Mouse (Mus musculus): ENCODE data around the gene Pnp. TPM values are rescaled to one million over a fixed set of nuclear protein-coding genes. Genes with fewer than 3 reads are reported as not detected.
"Not testable (repeated sequence)": the region's sequence is repeated elsewhere in the genome, so short reads cannot be mapped to it uniquely, and the experiment has no call there.

Pnp gene
- polyA plus RNA-seq, 1 experiment from 2014 or later: 79.3 TPM

DNA sequence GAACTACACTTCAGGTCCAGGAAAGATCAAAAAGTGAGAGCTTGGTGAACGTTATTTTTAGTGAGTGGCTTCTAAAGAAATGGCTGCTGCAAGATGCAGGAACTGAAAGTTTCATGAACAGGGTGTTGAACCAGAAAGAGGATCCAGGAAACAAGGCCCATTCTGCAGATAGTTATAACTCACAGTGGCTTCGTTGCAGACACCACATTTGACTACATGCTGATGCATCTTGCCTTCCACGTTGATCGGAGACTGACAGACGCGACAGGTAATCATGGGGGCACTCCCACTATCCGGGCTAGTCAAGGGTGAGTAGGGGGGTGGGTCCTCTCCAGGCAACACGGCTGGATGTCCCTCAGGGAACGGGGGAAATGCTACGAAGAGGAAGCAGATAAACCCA is 931 bp upstream of the Pnp start:
- ATAC-seq (ENCODE audit: low FRiP score, low TSS enrichment): no peak
- WGBS: 15% methylated on average over 10 of the region's 10 CpGs
- Histone ChIP-seq H3K9me3 (ENCODE audit: low read length) (no peaks in the 10 kb centered on the region), H3K27me3 (ENCODE audit: insufficient read depth, low read length) (no peaks in the 10 kb centered on the region), H3K4me2 (replicated peaks; ENCODE audit: low read depth, low read length) (peak overlapping the region; percentile 62), H3K4me1 (ENCODE audit: insufficient read depth, low read length) (peaks cover 22% of the 10 kb centered on the region), H3K9ac (replicated peaks; ENCODE audit: low read length) (peak overlapping the region; percentile 93), H3K4me3 (ENCODE audit: low read length) (peak overlapping the region; percentile 86), H3K27ac (ENCODE audit: low read length) (peak overlapping the region; percentile 85), H3K36me3 (ENCODE audit: insufficient read depth, low read length) (peaks cover 29% of the 10 kb centered on the region)

DNA sequence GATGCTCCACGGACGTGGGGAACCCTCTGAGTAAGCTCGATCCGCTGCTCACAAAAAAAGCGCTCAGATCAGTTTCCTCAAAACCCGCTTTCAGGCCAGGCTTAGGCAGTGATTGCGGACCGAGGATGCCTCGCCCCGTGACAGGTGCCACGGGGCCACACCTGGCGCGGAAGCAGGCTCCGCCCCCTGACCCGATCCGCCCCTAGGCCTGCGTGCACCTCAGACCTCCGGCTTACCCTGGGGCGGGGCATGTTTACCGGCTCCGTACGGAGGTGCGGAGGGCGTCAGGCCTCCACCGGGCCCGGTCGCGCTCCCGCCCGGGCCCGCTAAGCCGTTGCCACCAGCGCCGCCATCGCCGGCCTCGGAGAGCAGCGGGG is 517 bp upstream of the Pnp start:
- H3K4me1 ChIP-seq (ENCODE audit: insufficient read depth, low read length): peaks cover 22% of the 10 kb centered on the region
- H3K27ac ChIP-seq (ENCODE audit: low read length): peak overlapping the region; percentile 85
- peaks cover 29% of the 10 kb centered on the region for H3K36me3 ChIP-seq (ENCODE audit: insufficient read depth, low read length)
- H3K27me3 ChIP-seq (ENCODE audit: insufficient read depth, low read length): no peaks in the 10 kb centered on the region
- under 1% methylated on average over 38 of the region's 38 CpGs for WGBS
- H3K4me3 ChIP-seq (ENCODE audit: low read length): peak overlapping the region; percentile 86
- H3K9me3 ChIP-seq (ENCODE audit: low read length): no peaks in the 10 kb centered on the region
- peak; percentile 52 for ATAC-seq (ENCODE audit: low FRiP score, low TSS enrichment)
- H3K4me2 ChIP-seq (replicated peaks; ENCODE audit: low read depth, low read length): peak overlapping the region; percentile 62
- peak overlapping the region; percentile 93 for H3K9ac ChIP-seq (replicated peaks; ENCODE audit: low read length)

DNA sequence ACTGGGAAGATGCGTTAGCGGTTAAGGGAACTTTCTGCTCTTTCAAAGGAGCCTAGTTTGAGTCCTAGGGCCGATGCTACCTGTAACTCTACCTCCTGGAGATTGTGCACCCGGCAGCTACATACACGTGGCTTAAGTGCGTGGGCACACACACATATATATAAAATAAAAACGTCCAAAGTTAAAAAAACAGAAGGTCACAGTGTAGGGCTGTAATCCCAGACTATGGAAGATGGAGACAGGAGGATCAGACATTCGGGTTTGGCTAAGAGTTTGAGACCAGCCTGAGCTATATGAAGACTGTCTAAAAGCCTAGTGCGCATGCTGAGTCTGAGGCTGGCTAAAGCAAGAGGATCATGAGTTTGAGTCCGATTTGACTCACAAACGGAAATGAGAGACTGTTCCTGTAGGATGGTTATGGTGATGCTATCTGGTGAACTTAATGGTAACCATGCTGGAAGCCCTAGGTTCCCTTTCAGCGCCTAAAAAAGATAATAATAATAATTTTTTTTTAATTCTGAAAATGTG is 675 bp downstream of the Pnp start:
- H3K4me3 ChIP-seq (ENCODE audit: low read length): peak overlapping the region; percentile 86
- H3K9me3 ChIP-seq (ENCODE audit: low read length): no peaks in the 10 kb centered on the region
- peak overlapping the region; percentile 85 for H3K27ac ChIP-seq (ENCODE audit: low read length)
- peaks cover 24% of the 10 kb centered on the region for H3K36me3 ChIP-seq (ENCODE audit: insufficient read depth, low read length)
- peak overlapping the region; percentile 67 for H3K9ac ChIP-seq (replicated peaks; ENCODE audit: low read length)
- ATAC-seq (ENCODE audit: low FRiP score, low TSS enrichment): no peak
- peaks cover 15% of the 10 kb centered on the region for H3K4me1 ChIP-seq (ENCODE audit: insufficient read depth, low read length)
- H3K27me3 ChIP-seq (ENCODE audit: insufficient read depth, low read length): no peaks in the 10 kb centered on the region
- WGBS: 7% methylated on average over 12 of the region's 12 CpGs
- H3K4me2 ChIP-seq (replicated peaks; ENCODE audit: low read depth, low read length): peak overlapping the region; percentile 66

DNA sequence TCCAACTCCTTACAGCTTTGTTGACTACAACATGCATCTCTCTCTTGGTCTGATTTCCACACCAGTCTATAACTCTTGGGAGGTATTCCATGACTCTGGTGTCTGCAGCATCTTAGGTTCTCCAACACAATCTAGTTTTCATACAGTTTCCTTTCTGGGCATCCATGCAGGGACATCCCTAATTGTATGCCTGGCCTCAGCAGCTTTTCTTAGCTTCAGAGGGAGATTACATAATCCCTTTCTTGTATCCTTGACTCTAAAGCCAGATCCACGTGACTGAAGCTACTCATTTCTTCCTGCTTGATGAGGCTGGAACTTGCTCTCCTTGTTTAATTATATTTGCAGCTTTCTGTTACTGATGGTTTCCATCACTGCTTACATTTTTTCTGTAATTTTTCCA is 5.8 kb downstream of the Pnp start:
- Histone ChIP-seq H3K4me1 (ENCODE audit: insufficient read depth, low read length) (peaks cover 4% of the 10 kb centered on the region; the same call in 1 of the 2 replicates), H3K27ac (ENCODE audit: low read length) (no peak overlapping the region), H3K4me2 (replicated peaks; ENCODE audit: low read depth, low read length) (no peak overlapping the region), H3K27me3 (ENCODE audit: insufficient read depth, low read length) (no peaks in the 10 kb centered on the region), H3K9ac (replicated peaks; ENCODE audit: low read length) (no peak overlapping the region), H3K36me3 (ENCODE audit: insufficient read depth, low read length) (no peaks in the 10 kb centered on the region), H3K9me3 (ENCODE audit: low read length) (no peaks in the 10 kb centered on the region), H3K4me3 (ENCODE audit: low read length) (no peak overlapping the region)
- ATAC-seq (ENCODE audit: low FRiP score, low TSS enrichment): no peak
- 57% methylated on average over 1 of the region's 1 CpGs for WGBS

DNA sequence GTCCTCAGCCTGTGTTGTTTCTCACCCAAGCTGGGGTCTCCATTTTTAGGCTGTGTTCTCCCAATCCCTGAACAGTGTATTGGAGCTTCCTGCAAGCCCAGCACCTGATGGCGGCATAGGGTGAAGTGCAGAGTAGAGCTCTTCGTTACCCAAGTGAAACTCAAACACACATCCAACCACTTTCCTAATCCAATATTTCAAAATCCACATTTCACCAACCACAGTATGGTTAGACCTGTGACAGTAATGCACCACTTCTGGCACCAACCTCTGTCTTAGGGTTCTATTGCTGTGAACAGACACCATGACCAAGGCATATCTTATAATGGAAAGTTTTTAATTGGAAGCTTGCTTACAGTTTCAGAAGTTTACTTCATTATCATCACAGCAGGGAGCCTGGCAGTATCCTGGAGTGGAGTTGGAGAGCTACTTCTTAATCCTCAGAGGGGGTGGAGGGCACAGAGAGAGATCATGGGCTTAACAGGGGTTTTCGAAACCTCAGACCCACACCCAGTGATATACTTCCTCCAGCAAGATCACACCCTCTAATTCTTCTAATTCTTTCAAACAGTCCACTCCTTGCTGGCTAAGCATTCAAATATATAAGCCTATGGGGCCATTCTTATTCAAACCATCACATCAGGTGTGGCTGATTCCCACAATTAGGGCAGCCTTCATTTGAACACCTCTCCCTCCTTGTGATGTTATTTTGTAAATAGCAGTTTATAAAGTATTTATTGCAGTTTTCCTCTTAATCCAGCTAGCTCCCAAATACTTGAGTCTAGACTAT is 7.4 kb downstream of the Pnp start:
- Histone ChIP-seq H3K4me3 (ENCODE audit: low read length) (no peak overlapping the region), H3K27me3 (ENCODE audit: insufficient read depth, low read length) (no peaks in the 10 kb centered on the region), H3K27ac (ENCODE audit: low read length) (no peak overlapping the region), H3K4me2 (replicated peaks; ENCODE audit: low read depth, low read length) (no peak overlapping the region), H3K9ac (replicated peaks; ENCODE audit: low read length) (no peak overlapping the region), H3K9me3 (ENCODE audit: low read length) (no peaks in the 10 kb centered on the region), H3K36me3 (ENCODE audit: insufficient read depth, low read length) (no peaks in the 10 kb centered on the region), H3K4me1 (ENCODE audit: insufficient read depth, low read length) (no peaks in the 10 kb centered on the region)
- 89% methylated on average over 3 of the region's 3 CpGs for whole genome bisulfite sequencing
- no peak for ATAC-seq (ENCODE audit: low FRiP score, low TSS enrichment)

DNA sequence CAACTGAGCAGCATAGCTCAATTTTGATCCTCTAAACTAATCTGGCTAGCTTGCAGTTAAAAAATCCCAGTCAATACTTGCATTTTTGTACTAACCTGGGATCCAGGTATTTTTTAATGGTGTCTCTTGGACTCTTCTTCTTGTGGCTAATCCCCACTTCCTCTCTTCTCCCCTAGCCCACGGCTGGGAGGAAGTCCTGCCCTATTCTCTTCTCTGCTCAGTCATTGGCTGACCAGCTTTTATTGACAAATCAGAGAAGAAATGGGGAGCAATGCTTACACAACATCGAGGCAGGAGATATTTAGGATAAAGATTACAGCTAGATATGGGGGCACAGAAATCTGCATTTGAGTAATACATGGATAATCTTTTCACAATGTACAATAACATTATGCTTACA is 8.1 kb downstream of the Pnp start:
- Histone ChIP-seq H3K9me3 (ENCODE audit: low read length) (no peaks in the 10 kb centered on the region), H3K4me3 (ENCODE audit: low read length) (no peak overlapping the region), H3K27me3 (ENCODE audit: insufficient read depth, low read length) (no peaks in the 10 kb centered on the region), H3K4me2 (replicated peaks; ENCODE audit: low read depth, low read length) (no peak overlapping the region), H3K36me3 (ENCODE audit: insufficient read depth, low read length) (no peaks in the 10 kb centered on the region), H3K9ac (replicated peaks; ENCODE audit: low read length) (no peak overlapping the region), H3K27ac (ENCODE audit: low read length) (no peak overlapping the region), H3K4me1 (ENCODE audit: insufficient read depth, low read length) (0 out of 2 replicates have a peak, but pooled peaks cover 2% of the 10 kb centered on the region)
- 48% methylated on average over 2 of the region's 2 CpGs for WGBS
- ATAC-seq (ENCODE audit: low FRiP score, low TSS enrichment): no peak

DNA sequence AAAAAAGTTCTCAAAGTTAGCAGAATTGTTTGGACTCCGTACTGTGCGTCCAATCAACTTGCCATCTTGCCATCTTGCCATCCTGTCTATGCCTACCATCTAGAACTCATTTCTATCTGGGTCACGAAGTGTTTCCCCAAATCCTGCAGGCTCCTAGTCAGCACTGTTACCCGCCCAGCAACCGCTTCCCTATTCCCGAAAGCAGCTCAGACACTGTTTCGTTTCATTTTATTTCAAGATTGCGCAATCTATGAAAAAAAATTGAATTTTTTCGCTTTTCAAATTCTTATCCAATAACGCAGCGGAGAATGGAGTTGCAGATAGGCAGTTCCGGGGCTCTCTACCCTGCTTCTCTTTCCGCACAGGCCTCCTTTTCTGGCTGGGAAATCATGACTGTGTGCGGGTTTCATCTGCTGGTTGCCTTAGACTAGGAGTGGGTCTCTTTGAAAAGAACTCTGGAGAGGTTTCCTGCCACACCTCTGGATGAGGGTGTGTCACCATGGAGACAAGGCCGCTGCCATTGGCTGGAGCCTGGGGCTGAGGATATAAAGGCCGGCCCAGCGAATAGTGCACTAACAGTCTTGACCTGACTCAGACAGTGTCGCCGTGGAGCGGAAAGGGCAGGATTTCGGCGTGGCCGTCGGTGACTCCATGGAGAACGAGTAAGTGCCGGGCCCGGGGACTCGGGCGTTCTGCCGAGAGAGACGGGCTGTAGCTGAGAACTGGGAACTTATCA is 13.2 kb downstream of the Pnp start, which contains the start of gene Gm49342:
Gene Gm49342, plus strand, starts transcription at position 586 of the 736 bp plus-strand sequence.
- peak; percentile 99 for ATAC-seq (ENCODE audit: low FRiP score, low TSS enrichment)
- H3K9me3 ChIP-seq (ENCODE audit: low read length): no peaks in the 10 kb centered on the region
- H3K4me3 ChIP-seq (ENCODE audit: low read length): peak within 1 kb of the TSS; percentile 53
- peak within 1 kb of the TSS; percentile 71 for H3K4me2 ChIP-seq (replicated peaks; ENCODE audit: low read depth, low read length)
- H3K36me3 ChIP-seq (ENCODE audit: insufficient read depth, low read length): no peaks in the 10 kb centered on the region
- 17% methylated on average over 31 of the region's 31 CpGs for WGBS
- H3K27me3 ChIP-seq (ENCODE audit: insufficient read depth, low read length): no peaks in the 10 kb centered on the region
- H3K9ac ChIP-seq (replicated peaks; ENCODE audit: low read length): peak within 1 kb of the TSS; percentile 65
- peak within 1 kb of the TSS; percentile 88 for H3K27ac ChIP-seq (ENCODE audit: low read length)
- H3K4me1 ChIP-seq (ENCODE audit: insufficient read depth, low read length): peaks cover 8% of the 10 kb centered on the region; the same call in 1 of the 2 replicates

DNA sequence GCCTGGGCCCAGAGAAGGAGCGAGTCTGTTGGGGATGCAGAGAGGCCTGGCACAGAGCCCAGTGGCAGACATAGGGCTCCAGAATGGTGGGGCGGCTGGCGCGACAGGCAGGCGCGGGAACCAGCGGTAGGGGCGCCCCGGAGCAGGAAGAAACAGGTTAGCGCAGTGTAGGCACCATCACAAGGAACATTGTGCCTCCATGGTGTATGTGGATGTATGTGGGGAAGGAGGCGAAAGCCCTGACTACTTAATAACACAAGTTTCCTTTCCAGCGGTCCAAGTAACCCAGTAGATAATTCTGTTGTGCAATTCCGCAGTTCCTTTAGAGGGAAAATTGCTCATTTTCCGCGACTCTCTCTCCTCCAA is 13.8 kb downstream of the Pnp start:
- under 1% methylated on average over 14 of the region's 15 CpGs for whole genome bisulfite sequencing

DNA sequence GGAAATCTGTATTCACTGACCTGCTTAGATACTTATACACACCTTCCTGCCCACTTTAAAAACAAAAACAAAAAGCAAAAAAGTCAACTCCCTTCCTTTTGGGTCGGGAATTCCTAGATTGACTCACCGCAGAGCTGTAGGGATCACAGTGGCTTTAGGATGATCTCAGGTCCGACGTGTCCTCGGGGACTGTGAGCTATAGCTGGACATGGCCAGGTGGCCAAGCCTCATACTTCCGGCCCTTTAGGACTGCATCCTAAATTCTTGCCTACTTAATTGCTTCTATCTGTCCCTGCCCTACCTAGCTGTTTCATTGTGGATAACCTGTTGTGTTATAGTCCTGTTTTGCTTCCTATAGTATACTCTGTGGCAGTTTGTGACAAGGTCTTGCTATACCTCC is 14.2 kb downstream of the Pnp start:
- Histone ChIP-seq H3K4me3 (ENCODE audit: low read length) (peak overlapping the region; percentile 53), H3K9ac (replicated peaks; ENCODE audit: low read length) (peak overlapping the region; percentile 65), H3K4me2 (replicated peaks; ENCODE audit: low read depth, low read length) (peak overlapping the region; percentile 71), H3K27ac (ENCODE audit: low read length) (peak overlapping the region; percentile 88)
- ATAC-seq (ENCODE audit: low FRiP score, low TSS enrichment); H3K4me1 ChIP-seq (ENCODE audit: insufficient read depth, low read length); H3K36me3 ChIP-seq (ENCODE audit: insufficient read depth, low read length); H3K9me3 ChIP-seq (ENCODE audit: low read length); H3K27me3 ChIP-seq (ENCODE audit: insufficient read depth, low read length): not testable (repeated sequence)
- WGBS: 7% methylated on average over 6 of the region's 6 CpGs

More for the DNA sequence above, 13.8 kb downstream of the Pnp start:
- H3K27me3 ChIP-seq (ENCODE audit: insufficient read depth, low read length); H3K4me1 ChIP-seq (ENCODE audit: insufficient read depth, low read length); H3K36me3 ChIP-seq (ENCODE audit: insufficient read depth, low read length); H3K9me3 ChIP-seq (ENCODE audit: low read length): not testable (repeated sequence)
- Histone ChIP-seq H3K4me2 (replicated peaks; ENCODE audit: low read depth, low read length) (peak overlapping the region; percentile 71), H3K9ac (replicated peaks; ENCODE audit: low read length) (peak overlapping the region; percentile 65), H3K27ac (ENCODE audit: low read length) (peak overlapping the region; percentile 88), H3K4me3 (ENCODE audit: low read length) (peak overlapping the region; percentile 53)
- ATAC-seq (ENCODE audit: low FRiP score, low TSS enrichment): peak; percentile 97

DNA sequence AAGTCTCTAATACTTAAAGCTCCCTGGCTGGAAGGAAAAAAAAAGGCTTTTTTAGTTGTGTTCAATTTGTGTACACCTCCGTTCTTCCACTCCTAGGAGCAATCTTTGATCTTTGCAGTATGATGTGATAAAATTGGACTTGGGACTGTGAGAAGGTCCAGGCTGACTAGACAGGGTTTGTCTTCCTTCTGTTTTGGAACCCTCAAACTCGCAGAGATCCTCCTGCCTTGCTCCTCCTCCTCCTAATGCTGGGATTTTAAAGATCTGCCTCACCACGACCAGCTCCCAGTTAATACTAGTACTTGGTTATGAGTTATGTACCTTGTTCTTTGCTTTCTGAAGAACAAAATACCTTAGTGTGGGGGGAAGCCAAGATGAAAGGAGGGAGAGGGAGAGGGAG is 14.6 kb downstream of the Pnp start:
- Histone ChIP-seq H3K9ac (replicated peaks; ENCODE audit: low read length) (peak overlapping the region; percentile 65), H3K4me3 (ENCODE audit: low read length) (peak overlapping the region; percentile 53), H3K4me2 (replicated peaks; ENCODE audit: low read depth, low read length) (peak overlapping the region; percentile 71)
- H3K9me3 ChIP-seq (ENCODE audit: low read length); H3K27me3 ChIP-seq (ENCODE audit: insufficient read depth, low read length); H3K36me3 ChIP-seq (ENCODE audit: insufficient read depth, low read length); ATAC-seq (ENCODE audit: low FRiP score, low TSS enrichment); H3K27ac ChIP-seq (ENCODE audit: low read length); H3K4me1 ChIP-seq (ENCODE audit: insufficient read depth, low read length): not testable (repeated sequence)
- WGBS: 15% methylated on average over 3 of the region's 3 CpGs

Data from kidney, embryonic 16.5 days (tissue).